Mouse (Mus musculus) retina, adult 2 months (tissue): ENCODE results near the gene Vmn1r51.
"Not testable (repeated sequence)": the region's sequence is repeated elsewhere in the genome, so short reads cannot be mapped to it uniquely, and the experiment has no call there.

Experiments used
- DNase-seq: peaks from one replicate; pipeline ENCODE4 v3.0.0-alpha.2; 2012; ENCODE audit warnings: low read depth, low spot score

Gene Vmn1r51

GRCm38 (mm10) chr6:90122296-90122695 lies at the start of gene Vmn1r51:
Gene Vmn1r51 (plus strand): TSS chr6:90122596.
- not testable (repeated sequence) for DNase-seq

DNA sequence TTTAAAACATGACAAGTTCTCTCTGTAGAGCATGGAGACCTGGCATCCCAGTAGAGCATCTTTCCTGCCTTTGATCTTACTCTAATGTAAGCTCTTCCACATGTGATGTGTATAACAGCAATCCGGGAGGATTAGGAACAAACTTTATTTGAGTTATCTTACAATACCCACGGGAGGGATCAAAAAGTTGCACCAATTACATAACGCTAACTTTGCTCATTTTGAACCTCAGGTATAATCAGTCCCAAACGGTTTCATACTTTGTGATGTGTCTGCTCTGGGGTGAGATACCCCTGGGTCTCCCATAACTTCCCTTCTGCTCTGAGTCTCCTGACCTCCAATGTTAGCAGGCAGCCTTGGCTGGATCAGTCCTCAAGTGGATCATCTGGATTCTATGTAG lies 44.0 kb upstream of the Vmn1r51 start, which contains the start of gene Vmn1r49:
Gene Vmn1r49 (minus strand): TSS at position 101 of the 400 bp plus-strand sequence.
- no peak for DNase-seq

GRCm38 (mm10) chr6:90100566-90100965 lies 21.8 kb upstream of the Vmn1r51 start:
- DNase-seq, result no peak

GRCm38 (mm10) chr6:90101130-90101529 lies 21.3 kb upstream of the Vmn1r51 start, which contains the start of gene Vmn1r50:
Gene Vmn1r50 (plus strand): TSS chr6:90101430.
- no peak for DNase-seq

DNA sequence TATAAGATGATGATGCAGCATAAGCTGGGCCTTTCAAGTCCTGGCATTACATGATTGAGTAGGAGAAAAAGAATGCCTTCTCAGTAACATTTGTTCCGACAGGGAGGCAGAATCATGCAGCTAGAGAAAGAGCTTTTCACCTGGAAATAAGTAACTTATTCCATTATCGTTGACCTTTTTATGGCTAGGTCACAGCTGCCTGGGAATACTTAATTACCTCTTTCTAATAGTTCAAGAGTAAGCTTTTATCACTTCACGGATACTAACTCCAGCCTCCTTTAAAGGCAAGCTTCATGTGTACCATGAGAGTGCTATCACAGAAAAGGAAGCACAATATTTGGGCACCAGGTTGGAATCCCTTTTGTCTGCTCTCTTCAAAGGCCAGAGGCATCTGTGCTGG lies 37.7 kb downstream of the Vmn1r51 start:
- DNase-seq, result no peak

GRCm38 (mm10) chr6:90174508-90174907 lies 52.1 kb downstream of the Vmn1r51 start, which contains the start of gene Vmn1r52:
Gene Vmn1r52 (plus strand): TSS chr6:90174808.
- DNase-seq, result no peak
